11 mouse cellular contexts compared by ENCODE assay signal in the genomic region with DNA sequence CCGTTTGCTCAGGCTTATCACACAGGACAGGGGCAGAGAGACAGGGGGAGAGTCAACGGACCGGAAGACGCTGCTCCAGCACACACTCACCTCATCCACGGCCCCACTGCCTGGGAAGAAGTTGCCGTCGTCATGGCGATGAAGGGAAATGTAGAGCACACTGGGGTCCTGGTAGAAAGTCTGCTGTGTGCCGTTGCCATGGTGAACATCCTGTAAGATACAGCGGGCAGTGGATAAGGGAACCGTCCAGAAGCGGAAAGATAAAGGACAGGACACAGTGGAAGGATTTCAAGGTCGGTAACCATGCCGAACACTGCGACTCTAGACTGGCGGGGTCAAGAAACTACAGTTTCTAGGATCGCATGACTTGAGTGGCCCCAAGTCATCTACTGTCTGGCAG. TPM values are rescaled to one million over a fixed set of nuclear protein-coding genes. Genes with fewer than 3 reads are reported as not detected.
DNase-seq lines count a peak whose midpoint lies in the region; ATAC-seq and TF ChIP-seq lines count a peak whose summit lies in the region.
"Had no signal": no experiment of that assay in that cellular context is flagged by ENCODE, and none has a peak within 500 bp of the region (broad histone marks: within the 10 kb centered on the region; RNA-seq: fewer than 3 reads in every experiment).

No protein-coding gene starts in this region.

- no peaks in the 10 kb centered on the region for H3K27me3 ChIP-seq in hindbrain, embryonic 14.5 days (ENCODE audit: control insufficient read depth, insufficient read depth, low read length)
- H3K27me3 ChIP-seq in midbrain, embryonic 13.5 days: no peaks in the 10 kb centered on the region
- H3K27me3 ChIP-seq: embryonic facial prominence, embryonic 15.5 days; limb, embryonic 12.5 days had no signal

- 0 out of 2 replicates have a peak overlapping the region, but pooled peaks have one; percentile 16 for H3K9ac ChIP-seq in hindbrain, embryonic 14.5 days
- 0 out of 2 replicates have a peak overlapping the region, but pooled peaks have one; percentile 33 for H3K9ac ChIP-seq in midbrain, embryonic 13.5 days (replicated peaks)
- H3K9ac ChIP-seq: embryonic facial prominence, embryonic 15.5 days; limb, embryonic 12.5 days had no signal

- TF ChIP-seq CTCF in brain, embryonic 14.5 days (IDR thresholded peaks at IDR 0.05; ENCODE audit: borderline replicate concordance, extremely low read depth, insufficient read depth, insufficient read length): no peak

- peak; percentile 59 for DNase-seq in adrenal gland, adult 2 months
- DNase-seq in adrenal gland, postnatal 14 days: no peak
- DNase-seq in brain, embryonic 14.5 days (ENCODE audit: low read depth): peak; percentile 90
- peak; percentile 58 for DNase-seq in hindbrain, embryonic 14.5 days (ENCODE audit: low spot score)
- DNase-seq in Muller cell, postnatal 12 days (ENCODE audit: inconsistent ontology term): no peak
- no peak for DNase-seq in kidney, adult 8-10 months
- no peak for DNase-seq in kidney, postnatal 4 days
- DNase-seq: cerebellum, adult 11 months had no signal

- H3K27ac ChIP-seq in hindbrain, embryonic 14.5 days: peak overlapping the region; percentile 69; the same call in 1 of the 2 replicates
- peak overlapping the region; percentile 71 for H3K27ac ChIP-seq in midbrain, embryonic 13.5 days
- H3K27ac ChIP-seq: embryonic facial prominence, embryonic 15.5 days; limb, embryonic 12.5 days had no signal

- H3K4me2 ChIP-seq in hindbrain, embryonic 14.5 days (replicated peaks): no peak overlapping the region
- H3K4me2 ChIP-seq in midbrain, embryonic 13.5 days (replicated peaks): peak overlapping the region; percentile 29
- H3K4me2 ChIP-seq: embryonic facial prominence, embryonic 15.5 days; limb, embryonic 12.5 days had no signal

- TF ChIP-seq POLR2A in brain, embryonic 14.5 days (IDR thresholded peaks at IDR 0.05; ENCODE audit: borderline replicate concordance, extremely low read depth, insufficient read depth, insufficient read length, poor library complexity, severe bottlenecking): no peak

- peak; percentile 49 for ATAC-seq in hindbrain, embryonic 14.5 days (ENCODE audit: low FRiP score)
- ATAC-seq in midbrain, embryonic 13.5 days: peak; percentile 84

- peaks cover 26% of the 10 kb centered on the region for H3K4me1 ChIP-seq in hindbrain, embryonic 14.5 days (replicated peaks; ENCODE audit: control insufficient read depth, insufficient read depth, low read length)
- peaks cover 42% of the 10 kb centered on the region for H3K4me1 ChIP-seq in midbrain, embryonic 13.5 days (replicated peaks)
- H3K4me1 ChIP-seq: embryonic facial prominence, embryonic 15.5 days had no signal

- peaks cover 79% of the 10 kb centered on the region for H3K36me3 ChIP-seq in hindbrain, embryonic 14.5 days (replicated peaks; ENCODE audit: control insufficient read depth, insufficient read depth)
- H3K36me3 ChIP-seq in midbrain, embryonic 13.5 days: peaks cover 85% of the 10 kb centered on the region

- H3K9me3 ChIP-seq in hindbrain, embryonic 14.5 days (ENCODE audit: control insufficient read depth, low read length): no peaks in the 10 kb centered on the region
- H3K9me3 ChIP-seq in midbrain, embryonic 13.5 days: no peaks in the 10 kb centered on the region
- H3K9me3 ChIP-seq: embryonic facial prominence, embryonic 15.5 days; limb, embryonic 12.5 days had no signal

- no peak overlapping the region for H3K4me3 ChIP-seq in hindbrain, embryonic 14.5 days (replicated peaks; ENCODE audit: low read length)
- no peak overlapping the region for H3K4me3 ChIP-seq in midbrain, embryonic 13.5 days (replicated peaks)
- H3K4me3 ChIP-seq: embryonic facial prominence, embryonic 15.5 days; limb, embryonic 12.5 days had no signal

- WGBS in hindbrain, embryonic 14.5 days: 10% methylated on average over 17 of the region's 17 CpGs
- 12% methylated on average over 17 of the region's 17 CpGs for WGBS in midbrain, embryonic 13.5 days

RNA-seq across cellular contexts. Expression of a gene that starts 19.8 kb away (rescaled TPM):
- total RNA-seq in adrenal gland, adult 2 months (2021): 100 to 1,000 TPM; 116 to 158 TPM
- polyA plus RNA-seq in adrenal gland, adult 2 months (2012; rRNA removed): 204 and 217 TPM in 2 replicates
- 68.8 and 76.9 TPM in 2 replicates for total RNA-seq in adrenal gland, postnatal 14 days (2021)
- 34.5 and 39.5 TPM in 2 replicates for polyA plus RNA-seq in brain, embryonic 14.5 days (2012; rRNA removed)
- polyA plus RNA-seq in hindbrain, embryonic 14.5 days (2014; fragmentation: Nextera tagmentation; extraction: Ambion mirVana): 92.6 and 101 TPM in 2 replicates
- polyA plus RNA-seq in midbrain, embryonic 13.5 days (2015; fragmentation: Nextera tagmentation; extraction: Ambion mirVana): 48.0 and 59.8 TPM in 2 replicates

RNA-seq across cellular contexts. Expression of a gene that starts 30.4 kb away (rescaled TPM):
- 10 to 100 TPM; 13.4 to 18.6 TPM for total RNA-seq in adrenal gland, adult 2 months (2021)
- polyA plus RNA-seq in adrenal gland, adult 2 months (2012; rRNA removed): 44.5 and 52.6 TPM in 2 replicates
- total RNA-seq in adrenal gland, postnatal 14 days (2021): 22.2 and 24.9 TPM in 2 replicates
- polyA plus RNA-seq in brain, embryonic 14.5 days (2012; rRNA removed): 19.7 and 20.4 TPM in 2 replicates
- polyA plus RNA-seq in hindbrain, embryonic 14.5 days (2014; fragmentation: Nextera tagmentation; extraction: Ambion mirVana): 7.3 and 9.6 TPM in 2 replicates
- polyA plus RNA-seq in midbrain, embryonic 13.5 days (2015; fragmentation: Nextera tagmentation; extraction: Ambion mirVana): 7.2 and 9.0 TPM in 2 replicates

RNA-seq across cellular contexts. Expression of a gene that starts 46.2 kb away (rescaled TPM):
- total RNA-seq in adrenal gland, adult 2 months (2021): 10 to 100 TPM; 52.5 to 65.1 TPM
- polyA plus RNA-seq in adrenal gland, adult 2 months (2012; rRNA removed): 256 and 263 TPM in 2 replicates
- total RNA-seq in adrenal gland, postnatal 14 days (2021): 60.1 and 75.8 TPM in 2 replicates
- 78.2 and 82.1 TPM in 2 replicates for polyA plus RNA-seq in brain, embryonic 14.5 days (2012; rRNA removed)
- 23.7 and 28.0 TPM in 2 replicates for polyA plus RNA-seq in hindbrain, embryonic 14.5 days (2014; fragmentation: Nextera tagmentation; extraction: Ambion mirVana)
- 29.8 and 31.4 TPM in 2 replicates for polyA plus RNA-seq in midbrain, embryonic 13.5 days (2015; fragmentation: Nextera tagmentation; extraction: Ambion mirVana)

Comparison
In these comparisons a context has a peak if more than half of its experiments do, and no peak if none do; other contexts are left out.
1. DNase-seq: peak in adrenal gland, adult 2 months (single experiment), brain, embryonic 14.5 days (single experiment) and hindbrain, embryonic 14.5 days (single experiment); none in adrenal gland, postnatal 14 days (single experiment), Muller cell, postnatal 12 days (single experiment), kidney, adult 8-10 months (0 of 2) and kidney, postnatal 4 days (0 of 2).